Mouse (Mus musculus) forebrain, embryonic 14.5 days (tissue): ENCODE data around the gene Pla2g2c. TPM values are rescaled to one million over a fixed set of nuclear protein-coding genes. Genes with fewer than 3 reads are reported as not detected.

Source experiments
- ATAC-seq: fragments of 200-750 bp; cut with Nextera tagmentation; 2 replicates; pipeline ENCODE4 v1.8.0; 2017; ENCODE audit warnings: mild to moderate bottlenecking, moderate library complexity
- DNase-seq: peaks from one replicate; pipeline ENCODE4 v3.0.0-alpha.2; 2015; ENCODE audit warnings: low spot score
- H3K27ac ChIP-seq: fragments of 300-500 bp; sonication (generic); 2 replicates; pipeline ENCODE4 v1.5.1; 2014; ENCODE audit warnings: low read depth, mild to moderate bottlenecking, control low read depth, low read length, moderate library complexity
- H3K27me3 ChIP-seq: fragments of 300-500 bp; sonication (generic); replicated peaks from 2 replicates; pipeline ENCODE4 v1.6.1; 2014; ENCODE audit warnings: low read length, control low read depth, mixed read lengths; ENCODE audit not compliant: control insufficient read depth, insufficient read depth
- H3K36me3 ChIP-seq: fragments of 300-500 bp; sonication (generic); 2 replicates; pipeline ENCODE4 v1.6.1; 2014; ENCODE audit warnings: low read length, control low read depth; ENCODE audit not compliant: control insufficient read depth, insufficient read depth
- H3K4me1 ChIP-seq: fragments of 300-500 bp; sonication (generic); 2 replicates; pipeline ENCODE4 v1.6.1; 2014; ENCODE audit warnings: antibody characterized with exemption, low read length, control low read depth; ENCODE audit not compliant: control insufficient read depth, insufficient read depth
- H3K4me2 ChIP-seq: fragments of 300-500 bp; sonication (generic); 2 replicates; pipeline ENCODE4 v1.6.1; 2014; ENCODE audit warnings: mild to moderate bottlenecking, control low read depth, low read length
- H3K4me3 ChIP-seq: fragments of 300-500 bp; sonication (generic); 2 replicates; pipeline ENCODE4 v1.5.1; 2014; ENCODE audit warnings: low read depth, low read length, control low read depth
- H3K9ac ChIP-seq: fragments of 300-500 bp; sonication (generic); 2 replicates; pipeline ENCODE4 v1.6.1; 2014; ENCODE audit warnings: mild to moderate bottlenecking, low read length, control low read depth, moderate library complexity
- H3K9me3 ChIP-seq: fragments of 300-500 bp; sonication (generic); replicated peaks from 2 replicates; pipeline ENCODE4 v1.6.1; 2016; ENCODE audit warnings: low read length, control low read depth, mixed read lengths; ENCODE audit not compliant: control insufficient read depth
- WGBS: fragments of 180-500 bp; shearing (Covaris S2); extraction: QIAGEN DNeasy Blood & Tissue Kit; methylation state at CpG from one replicate; pipeline ENCODE4 v1.1.7; 2014; 5-methylcytosine and 5-hydroxymethylcytosine counted together
- polyA plus RNA-seq: library from polyadenylated mRNA; unstranded; fragments of >200 nt; fragmentation: Nextera tagmentation; extraction: Ambion mirVana; gene quantifications from 2 replicates; pipeline ENCODE4 v1.2.1, GENCODE M21; 2014

Gene Pla2g2c
- polyA plus RNA-seq, 1 experiment from 2014 or later, result 0.28 TPM

DNA sequence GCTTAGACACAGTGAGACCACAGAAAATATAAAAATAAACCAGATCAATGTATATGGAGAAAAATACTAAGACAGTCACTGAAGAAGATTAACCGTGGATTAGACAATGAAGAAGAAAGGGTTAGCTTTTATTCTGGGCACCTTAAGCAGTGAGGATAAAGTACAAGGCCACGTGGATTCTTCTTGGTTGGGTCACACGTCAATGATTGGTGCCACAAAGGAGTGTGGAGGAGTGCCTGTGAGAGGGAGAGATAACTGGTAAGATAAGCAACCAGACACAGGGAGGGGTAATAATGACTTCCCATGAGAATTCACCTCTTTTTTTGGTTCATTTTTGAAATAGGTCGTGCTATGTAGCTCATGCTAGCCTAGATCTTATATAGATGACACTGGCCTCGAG, 47.8 kb downstream of the Pla2g2c start:
- DNase-seq, result no peak

DNA sequence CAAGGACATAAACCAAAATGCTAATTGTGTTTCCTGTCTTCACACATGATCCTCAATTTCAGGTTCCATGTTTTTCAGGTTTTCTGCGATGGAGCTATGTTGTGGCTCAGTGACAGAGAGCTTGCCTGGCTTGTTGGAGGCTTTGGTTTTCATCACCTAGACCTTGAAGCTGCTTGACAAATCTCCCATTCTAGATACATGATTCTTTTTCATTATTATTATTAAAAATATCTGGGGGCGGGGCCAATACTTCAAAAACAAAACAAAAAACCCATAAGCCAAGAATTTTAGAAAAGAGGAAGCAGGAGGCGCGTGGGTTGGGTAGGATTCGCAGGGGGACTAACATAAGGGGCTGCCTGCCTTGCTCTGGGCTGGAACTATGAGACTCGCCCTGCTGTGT, 50.8 kb downstream of the Pla2g2c start, which contains the start of gene Pla2g2d:
Pla2g2d (plus strand) TSS at position 301 of the 400 bp plus-strand sequence.
- Histone ChIP-seq H3K27me3 (no peaks in the 10 kb centered on the region), H3K4me2 (no peak within 1 kb of the TSS), H3K9me3 (no peaks in the 10 kb centered on the region), H3K36me3 (no peaks in the 10 kb centered on the region), H3K4me3 (no peak within 1 kb of the TSS), H3K27ac (no peak within 1 kb of the TSS), H3K4me1 (no peaks in the 10 kb centered on the region), H3K9ac (no peak within 1 kb of the TSS)
- DNase-seq (no peak), ATAC-seq (no peak)
- WGBS, result 86% methylated on average over 6 of the region's 6 CpGs

More for the DNA sequence above, 47.8 kb downstream of the Pla2g2c start:
- no peak overlapping the region for H3K4me3 ChIP-seq
- ATAC-seq, result no peak
- H3K4me1 ChIP-seq, result no peaks in the 10 kb centered on the region
- H3K27me3 ChIP-seq, result no peaks in the 10 kb centered on the region
- H3K9ac ChIP-seq, result no peak overlapping the region
- no peaks in the 10 kb centered on the region for H3K9me3 ChIP-seq
- H3K36me3 ChIP-seq, result no peaks in the 10 kb centered on the region
- WGBS, result 80% methylated on average over 5 of the region's 5 CpGs
- H3K4me2 ChIP-seq, result no peak overlapping the region
- no peak overlapping the region for H3K27ac ChIP-seq

DNA sequence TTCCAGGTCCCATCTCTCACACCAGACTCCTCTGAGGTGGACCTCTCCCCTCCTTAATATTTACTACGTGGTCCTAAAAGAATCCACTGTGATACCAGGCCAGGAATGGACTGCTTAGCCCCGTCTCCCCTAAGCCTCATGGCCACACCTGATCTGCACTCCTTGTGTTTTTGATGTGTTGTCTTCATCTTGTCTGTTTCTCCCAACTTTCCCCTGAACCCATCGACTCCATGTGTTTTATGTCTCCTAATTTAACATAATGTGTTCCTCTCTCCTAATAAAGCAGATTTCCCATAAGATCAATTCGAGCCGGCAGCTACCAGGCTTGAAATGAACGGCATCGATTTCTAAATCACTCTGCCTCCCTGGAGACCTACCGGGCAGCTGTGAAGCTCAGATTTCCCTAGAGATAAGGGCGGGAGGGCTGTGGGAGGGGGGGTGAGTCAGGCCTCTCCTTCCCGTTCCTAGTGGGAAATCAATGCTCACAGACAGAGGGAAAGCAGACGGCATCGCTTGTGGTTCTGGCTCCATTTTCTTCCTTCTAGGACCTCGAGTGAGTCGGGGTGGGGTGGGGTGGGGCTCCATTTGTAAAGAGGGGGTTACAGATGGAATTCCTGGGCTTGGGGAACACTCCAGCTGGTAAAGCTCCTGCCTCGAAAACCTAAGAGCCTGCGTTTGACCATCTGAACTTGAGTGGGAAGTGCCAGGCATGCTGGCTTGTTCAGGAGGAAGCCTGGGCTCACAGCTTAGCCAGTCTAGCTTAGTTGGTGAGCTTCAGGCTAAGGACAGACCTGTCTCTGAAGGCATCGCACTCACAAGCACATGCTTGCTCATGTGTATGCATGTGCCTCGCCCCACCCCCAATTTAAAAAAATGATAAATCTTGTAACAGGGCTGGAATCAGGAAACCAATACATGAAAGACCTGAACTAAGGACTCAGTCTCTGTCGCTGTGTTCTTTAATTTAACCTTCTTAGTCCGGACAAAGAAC, 53.1 kb downstream of the Pla2g2c start:
- H3K27me3 ChIP-seq, result no peaks in the 10 kb centered on the region
- DNase-seq (peak; percentile 19), ATAC-seq (no peak)
- WGBS, result 49% methylated on average over 20 of the region's 20 CpGs
- no peak overlapping the region for H3K27ac ChIP-seq
- H3K9me3 ChIP-seq, result no peaks in the 10 kb centered on the region
- no peaks in the 10 kb centered on the region for H3K4me1 ChIP-seq
- H3K4me2 ChIP-seq, result no peak overlapping the region
- no peak overlapping the region for H3K9ac ChIP-seq
- no peak overlapping the region for H3K4me3 ChIP-seq
- no peaks in the 10 kb centered on the region for H3K36me3 ChIP-seq

DNA sequence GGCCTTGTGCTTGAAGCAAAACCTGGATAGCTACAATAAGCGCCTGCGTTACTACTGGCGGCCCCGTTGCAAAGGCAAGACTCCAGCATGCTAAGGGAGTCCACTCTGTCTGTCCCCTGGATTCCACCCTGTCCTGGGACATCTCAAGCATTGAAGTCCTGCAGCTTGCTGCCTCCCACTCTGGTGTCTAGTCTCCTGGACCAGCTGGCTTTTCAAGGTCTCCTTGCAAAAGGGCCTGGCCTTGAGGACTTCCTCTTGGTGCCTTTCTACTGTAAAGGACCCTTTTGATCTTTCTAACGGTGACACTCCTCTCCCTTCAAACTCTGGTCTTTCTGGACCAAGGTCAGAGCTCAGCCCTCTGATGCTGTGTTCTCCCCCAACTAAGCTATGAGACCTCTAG, 55.7 kb downstream of the Pla2g2c start:
- H3K36me3 ChIP-seq, result no peaks in the 10 kb centered on the region
- no peaks in the 10 kb centered on the region for H3K27me3 ChIP-seq
- no peak overlapping the region for H3K27ac ChIP-seq
- DNase-seq (no peak), ATAC-seq (no peak)
- no peak overlapping the region for H3K4me2 ChIP-seq
- H3K4me1 ChIP-seq, result no peaks in the 10 kb centered on the region
- H3K9me3 ChIP-seq, result no peaks in the 10 kb centered on the region
- WGBS, result 93% methylated on average over 5 of the region's 5 CpGs
- no peak overlapping the region for H3K4me3 ChIP-seq
- H3K9ac ChIP-seq, result no peak overlapping the region

DNA sequence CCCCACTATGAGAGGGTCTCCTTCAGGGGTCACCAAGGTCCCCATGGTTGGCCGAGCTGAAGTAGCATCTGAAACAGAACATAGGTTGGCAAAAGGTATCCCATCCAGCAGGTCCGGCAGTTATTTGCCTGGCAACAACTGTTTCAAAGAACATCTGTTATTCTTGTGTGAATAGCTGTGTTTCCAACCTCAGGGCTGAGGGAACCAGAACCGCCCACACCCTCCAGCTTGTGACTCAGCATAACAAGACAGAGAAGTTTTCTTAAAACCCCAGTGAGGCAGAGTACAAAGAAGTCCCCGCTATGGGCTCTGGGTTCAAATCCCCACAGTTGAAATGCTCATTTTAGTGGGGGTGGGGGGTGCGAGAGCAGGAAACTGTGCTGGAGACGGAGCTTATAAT, 57.5 kb downstream of the Pla2g2c start:
- Histone ChIP-seq H3K9me3 (no peaks in the 10 kb centered on the region), H3K4me2 (no peak overlapping the region), H3K36me3 (no peaks in the 10 kb centered on the region), H3K9ac (no peak overlapping the region), H3K4me3 (no peak overlapping the region), H3K27me3 (no peaks in the 10 kb centered on the region), H3K27ac (no peak overlapping the region), H3K4me1 (no peaks in the 10 kb centered on the region)
- no peak for ATAC-seq
- WGBS, result 84% methylated on average over 6 of the region's 6 CpGs
- DNase-seq, result no peak

DNA sequence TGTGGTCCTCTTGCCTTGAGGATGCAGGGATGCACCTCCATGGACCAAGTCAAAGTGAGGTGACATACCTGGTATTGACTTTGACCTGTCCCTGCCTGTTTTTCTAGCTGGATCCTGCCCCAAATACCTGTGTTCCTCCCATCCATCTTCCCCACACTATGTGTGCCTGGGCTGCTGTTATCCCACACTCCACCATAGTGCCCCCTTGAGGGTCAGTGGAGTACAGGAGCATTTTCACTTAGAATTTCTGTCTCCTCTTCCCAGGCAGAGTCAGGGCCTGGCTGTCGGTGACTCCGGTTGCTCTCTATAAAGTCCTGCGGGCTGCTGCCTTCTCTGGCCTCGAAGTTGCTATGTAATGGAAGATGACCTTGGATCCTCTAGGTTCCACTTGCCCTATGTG, 61.1 kb downstream of the Pla2g2c start:
- H3K27me3 ChIP-seq, result no peaks in the 10 kb centered on the region
- DNase-seq, result no peak
- no peak for ATAC-seq
- no peak overlapping the region for H3K4me2 ChIP-seq
- WGBS, result 61% methylated on average over 4 of the region's 4 CpGs
- H3K4me3 ChIP-seq, result no peak overlapping the region
- no peaks in the 10 kb centered on the region for H3K36me3 ChIP-seq
- no peak overlapping the region for H3K9ac ChIP-seq
- H3K4me1 ChIP-seq, result no peaks in the 10 kb centered on the region
- H3K27ac ChIP-seq, result no peak overlapping the region
- no peaks in the 10 kb centered on the region for H3K9me3 ChIP-seq

DNA sequence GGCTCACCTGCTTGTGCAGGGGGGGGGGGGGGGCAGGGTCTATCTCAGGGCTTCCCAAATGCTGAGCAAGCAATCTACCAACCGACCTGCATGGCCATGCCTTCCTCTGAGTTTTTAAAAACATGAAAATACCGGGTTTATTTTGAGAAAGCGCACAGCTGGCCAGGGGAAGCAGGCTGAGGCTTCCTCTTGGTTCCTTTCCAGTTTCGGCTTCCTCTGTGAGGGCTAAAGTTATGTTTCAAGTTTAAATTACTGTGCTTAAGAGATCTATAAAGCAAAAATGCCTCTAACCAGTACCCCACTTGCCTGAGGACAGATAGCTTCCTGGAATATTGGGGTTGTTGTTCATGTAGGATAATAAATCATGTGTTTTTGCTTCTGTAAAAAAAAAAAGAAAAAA, 61.5 kb downstream of the Pla2g2c start:
- DNase-seq (no peak), ATAC-seq (no peak)
- Histone ChIP-seq H3K4me2 (no peak overlapping the region), H3K9me3 (no peaks in the 10 kb centered on the region), H3K4me3 (no peak overlapping the region), H3K27me3 (no peaks in the 10 kb centered on the region), H3K27ac (no peak overlapping the region), H3K9ac (no peak overlapping the region), H3K4me1 (no peaks in the 10 kb centered on the region), H3K36me3 (no peaks in the 10 kb centered on the region)
- WGBS, result 78% methylated on average over 4 of the region's 4 CpGs

DNA sequence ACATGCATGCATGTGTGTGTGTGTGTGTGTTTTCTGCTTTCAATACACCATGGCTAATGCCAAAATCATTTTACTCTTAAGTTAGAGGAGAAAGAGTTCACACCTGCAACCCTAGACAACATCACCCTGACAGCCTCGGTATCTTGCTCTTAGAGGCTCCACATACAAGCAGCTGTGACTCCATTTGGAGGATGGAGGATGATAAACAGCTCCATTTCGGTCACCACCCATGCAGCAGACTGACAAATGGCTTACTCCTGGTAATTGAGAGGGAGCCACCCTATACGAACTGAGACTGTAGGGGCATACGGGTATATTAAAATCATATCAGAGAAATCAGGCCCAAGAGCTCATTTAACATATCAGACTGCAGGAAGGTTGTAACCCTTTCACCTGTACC, 63.8 kb downstream of the Pla2g2c start:
- Histone ChIP-seq H3K27ac (no peak overlapping the region), H3K9ac (no peak overlapping the region), H3K4me1 (no peaks in the 10 kb centered on the region), H3K27me3 (no peaks in the 10 kb centered on the region), H3K4me2 (no peak overlapping the region), H3K4me3 (no peak overlapping the region), H3K9me3 (no peaks in the 10 kb centered on the region), H3K36me3 (no peaks in the 10 kb centered on the region)
- 87% methylated on average over 4 of the region's 4 CpGs for WGBS
- ATAC-seq (no peak), DNase-seq (no peak)

DNA sequence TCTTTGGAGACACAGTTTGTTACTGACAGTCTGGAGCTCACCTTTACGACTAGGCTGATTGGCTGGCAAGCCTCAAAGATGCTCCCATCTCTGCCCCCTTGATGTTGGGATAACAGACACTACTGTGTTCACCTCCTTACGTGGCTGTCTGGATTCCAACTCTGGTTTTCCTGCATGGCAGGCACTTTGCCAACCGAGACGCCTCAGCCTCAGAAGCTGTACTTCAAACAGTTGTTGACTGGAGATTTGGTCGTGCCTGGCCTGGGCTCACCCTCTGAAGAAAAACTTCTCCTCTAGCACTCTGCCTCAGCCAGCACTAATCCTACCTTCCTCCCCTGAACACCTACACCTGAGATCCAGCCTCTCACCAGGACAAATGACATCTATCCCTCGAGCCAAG, 66.9 kb downstream of the Pla2g2c start:
- no peak for ATAC-seq

More for the DNA sequence above, 66.9 kb downstream of the Pla2g2c start:
- no peaks in the 10 kb centered on the region for H3K9me3 ChIP-seq
- H3K4me3 ChIP-seq, result no peak overlapping the region
- H3K9ac ChIP-seq, result no peak overlapping the region
- H3K27me3 ChIP-seq, result no peaks in the 10 kb centered on the region
- H3K4me1 ChIP-seq, result no peaks in the 10 kb centered on the region
- H3K4me2 ChIP-seq, result no peak overlapping the region
- DNase-seq, result no peak
- H3K36me3 ChIP-seq, result no peaks in the 10 kb centered on the region
- 70% methylated on average over 6 of the region's 6 CpGs for WGBS
- no peak overlapping the region for H3K27ac ChIP-seq
